Mouse (Mus musculus): ENCODE data around the gene Ogfod3.

GRCm38 (mm10) chr11:121203859-121204160 lies 701 bp downstream of the Ogfod3 start:
- TF ChIP-seq GATA1 (IDR thresholded peaks at IDR 0.05; ENCODE audit: borderline replicate concordance, low read length) (no peak), FLI1 (IDR thresholded peaks at IDR 0.05; ENCODE audit: low read length) (no peak)

Data from megakaryocyte, embryonic 14.5 days (primary cell).